Mouse (Mus musculus) heart, embryonic 12.5 days (tissue): ENCODE data around the gene Hoxa4. TPM values are rescaled to one million over a fixed set of nuclear protein-coding genes. Genes with fewer than 3 reads are reported as not detected.

Source experiments
- ATAC-seq: fragments of 200-750 bp; cut with Nextera tagmentation; 2 replicates; pipeline ENCODE4 v1.8.0; 2017; ENCODE audit warnings: moderate TSS enrichment, moderate library complexity; ENCODE audit not compliant: insufficient number of reproducible peaks, low FRiP score
- H3K27ac ChIP-seq: fragments of 300-500 bp; sonication (generic); 2 replicates; pipeline ENCODE4 v1.5.1; 2016; ENCODE audit warnings: mild to moderate bottlenecking, moderate library complexity; ENCODE audit not compliant: poor library complexity, severe bottlenecking
- H3K27me3 ChIP-seq: fragments of 300-500 bp; sonication (generic); replicated peaks from 2 replicates; pipeline ENCODE4 v1.6.1; 2016; ENCODE audit warnings: mild to moderate bottlenecking, moderate library complexity
- H3K36me3 ChIP-seq: fragments of 300-500 bp; sonication (generic); 2 replicates; pipeline ENCODE4 v1.6.1; 2016; ENCODE audit warnings: mild to moderate bottlenecking, moderate library complexity
- H3K4me1 ChIP-seq: fragments of 300-500 bp; sonication (generic); replicated peaks from 2 replicates; pipeline ENCODE4 v1.6.1; 2016; ENCODE audit warnings: mild to moderate bottlenecking
- H3K4me2 ChIP-seq: fragments of 300-500 bp; sonication (generic); 2 replicates; pipeline ENCODE4 v1.6.1; 2016; ENCODE audit warnings: mild to moderate bottlenecking, moderate library complexity
- H3K4me3 ChIP-seq: fragments of 300-500 bp; sonication (generic); 2 replicates; pipeline ENCODE4 v1.5.1; 2016; ENCODE audit warnings: mild to moderate bottlenecking
- H3K9ac ChIP-seq: fragments of 300-500 bp; sonication (generic); 2 replicates; pipeline ENCODE4 v1.6.1; 2016; ENCODE audit warnings: mild to moderate bottlenecking, moderate library complexity
- H3K9me3 ChIP-seq: fragments of 300-500 bp; sonication (generic); replicated peaks from 2 replicates; pipeline ENCODE4 v1.6.1; 2016; ENCODE audit warnings: mild to moderate bottlenecking, moderate library complexity
- WGBS: fragments of 180-500 bp; shearing (Covaris S2); methylation state at CpG from one replicate; pipeline ENCODE4 v1.1.7; 2016; 5-methylcytosine and 5-hydroxymethylcytosine counted together
- polyA plus RNA-seq: library from polyadenylated mRNA; unstranded; fragments of >200 nt; fragmentation: Nextera tagmentation; extraction: Ambion mirVana; gene quantifications from 2 replicates; pipeline ENCODE4 v1.2.1, GENCODE M21; 2016

Gene Hoxa4
- polyA plus RNA-seq, 1 experiment from 2014 or later, result 0.38 TPM

- Histone ChIP-seq H3K36me3 (no peaks in the 10 kb centered on the region), H3K4me3 (no peak overlapping the region), H3K4me2 (no peak overlapping the region), H3K9ac (no peak overlapping the region), H3K27me3 (peaks cover 89% of the 10 kb centered on the region), H3K4me1 (peaks cover 13% of the 10 kb centered on the region), H3K27ac (no peak overlapping the region), H3K9me3 (no peaks in the 10 kb centered on the region)
- 30% methylated on average over 1 of the region's 1 CpGs for WGBS
- ATAC-seq, result no peak
Measured at GRCm38 (mm10) chr6:52167176-52167575, 24.4 kb downstream of the Hoxa4 start.

GRCm38 (mm10) chr6:52166431-52167077 lies 25.0 kb downstream of the Hoxa4 start:
- Histone ChIP-seq H3K9ac (no peak overlapping the region), H3K4me3 (no peak overlapping the region)
- 12% methylated on average over 4 of the region's 4 CpGs for WGBS

DNA sequence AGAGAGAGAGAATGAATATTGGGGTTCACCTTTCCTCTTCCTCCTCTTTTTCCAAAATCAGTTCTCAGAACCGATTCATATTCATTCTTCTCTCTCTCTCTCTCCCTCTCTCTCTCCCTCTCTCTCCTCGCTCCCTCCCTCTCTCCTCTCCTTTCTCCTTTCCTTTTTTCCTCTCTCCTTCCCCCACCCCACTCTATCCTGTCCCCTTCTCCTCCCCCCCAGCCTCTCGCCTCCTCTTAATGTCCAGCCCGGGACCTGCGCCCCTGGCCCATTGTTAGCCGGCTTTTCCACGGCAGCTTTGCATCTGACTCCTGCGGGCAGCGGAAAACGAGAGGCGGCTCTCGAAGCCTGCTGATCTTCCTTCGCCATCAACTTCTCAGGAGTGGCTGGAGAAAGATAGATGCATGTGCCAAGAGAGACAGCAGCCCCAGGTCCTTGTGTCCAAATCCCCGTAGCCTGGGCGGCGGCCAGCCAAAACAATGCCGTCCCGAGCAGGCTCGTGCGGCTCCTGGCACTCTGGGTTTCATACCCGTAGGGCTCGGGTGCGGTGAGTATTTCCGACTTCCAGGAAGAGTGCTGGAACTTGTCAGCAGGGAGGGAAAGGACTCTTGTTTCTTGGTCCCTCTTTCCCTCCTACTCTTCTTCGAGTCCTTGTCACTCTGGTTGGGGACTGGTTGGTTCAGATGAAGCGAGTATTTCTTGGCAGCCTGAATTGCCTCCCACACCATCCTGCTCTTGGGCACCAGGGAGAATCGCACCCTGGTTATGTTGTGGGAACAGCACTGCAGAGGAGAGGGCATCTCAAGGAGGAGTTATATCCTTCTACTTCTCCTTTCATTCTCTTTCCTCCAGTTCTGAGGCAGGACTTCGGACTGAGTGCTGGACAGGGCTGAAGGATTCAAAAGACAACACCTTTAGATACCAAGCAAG lies 25.8 kb downstream of the Hoxa4 start:
- Histone ChIP-seq H3K4me2 (peak overlapping the region; percentile 26), H3K4me3 (peak overlapping the region; percentile 20), H3K27me3 (peaks cover 85% of the 10 kb centered on the region), H3K36me3 (no peaks in the 10 kb centered on the region), H3K9me3 (no peaks in the 10 kb centered on the region), H3K4me1 (peaks cover 12% of the 10 kb centered on the region), H3K9ac (no peak overlapping the region), H3K27ac (no peak overlapping the region)
- 3% methylated on average over 28 of the region's 28 CpGs for WGBS
- ATAC-seq, result no peak

More at GRCm38 (mm10) chr6:52166431-52167077, 25.0 kb downstream of the Hoxa4 start:
- Histone ChIP-seq H3K27me3 (peaks cover 87% of the 10 kb centered on the region), H3K4me2 (no peak overlapping the region), H3K4me1 (peaks cover 11% of the 10 kb centered on the region), H3K36me3 (no peaks in the 10 kb centered on the region), H3K9me3 (no peaks in the 10 kb centered on the region), H3K27ac (no peak overlapping the region)
- ATAC-seq, result no peak

DNA sequence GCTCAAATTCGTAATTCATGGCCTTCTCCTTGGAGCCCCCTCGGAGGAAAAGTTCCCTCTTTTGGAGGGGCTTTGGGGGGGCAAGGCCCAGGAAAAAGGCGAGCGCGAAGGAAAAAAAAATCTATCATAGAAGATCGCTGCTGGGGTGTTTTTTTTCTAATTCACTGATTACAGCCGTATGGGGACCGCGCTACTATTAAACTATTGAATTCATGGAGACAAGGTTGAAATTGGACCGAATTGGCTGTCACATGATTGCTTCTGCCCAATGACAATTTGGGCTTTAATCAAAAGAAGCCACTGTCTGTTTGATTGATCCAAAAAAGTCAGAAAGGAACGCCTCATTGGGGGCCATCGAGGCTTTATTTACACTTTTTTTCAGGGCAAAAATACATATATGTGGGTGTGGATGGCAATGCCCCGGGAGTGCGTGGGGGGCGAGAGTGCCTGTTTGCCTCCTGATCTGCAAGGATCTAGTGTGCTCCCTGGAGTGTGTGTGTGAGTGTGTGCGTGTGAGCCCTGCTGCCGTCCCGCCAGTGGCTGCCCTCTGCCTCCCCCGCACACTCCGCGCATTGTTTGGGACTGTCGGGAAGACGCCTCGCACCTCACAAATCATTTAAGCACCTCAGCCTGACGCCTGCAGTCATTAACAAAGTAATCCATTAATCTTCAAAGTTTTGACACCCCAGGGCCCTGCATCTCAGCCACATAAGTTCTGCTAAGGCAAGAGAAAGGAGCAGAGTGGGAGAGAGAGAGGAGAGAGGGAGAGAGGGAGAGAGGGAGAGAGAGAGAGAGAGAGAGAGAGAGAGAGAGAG lies 26.7 kb downstream of the Hoxa4 start, which contains the start of gene Hoxa2:
TSS of gene Hoxa2 (minus strand) at position 206 of the 815 bp plus-strand sequence.
- Histone ChIP-seq H3K4me3 (peak within 1 kb of the TSS; percentile 26), H3K9ac (peak within 1 kb of the TSS; percentile 19; the same call in 1 of the 2 replicates), H3K4me1 (peaks cover 13% of the 10 kb centered on the region), H3K27me3 (peaks cover 85% of the 10 kb centered on the region), H3K27ac (0 out of 2 replicates have a peak within 1 kb of the TSS, but pooled peaks have one; percentile 4), H3K36me3 (no peaks in the 10 kb centered on the region), H3K9me3 (no peaks in the 10 kb centered on the region), H3K4me2 (peak within 1 kb of the TSS; percentile 47)
- no peak for ATAC-seq
- under 1% methylated on average over 25 of the region's 25 CpGs for WGBS

DNA sequence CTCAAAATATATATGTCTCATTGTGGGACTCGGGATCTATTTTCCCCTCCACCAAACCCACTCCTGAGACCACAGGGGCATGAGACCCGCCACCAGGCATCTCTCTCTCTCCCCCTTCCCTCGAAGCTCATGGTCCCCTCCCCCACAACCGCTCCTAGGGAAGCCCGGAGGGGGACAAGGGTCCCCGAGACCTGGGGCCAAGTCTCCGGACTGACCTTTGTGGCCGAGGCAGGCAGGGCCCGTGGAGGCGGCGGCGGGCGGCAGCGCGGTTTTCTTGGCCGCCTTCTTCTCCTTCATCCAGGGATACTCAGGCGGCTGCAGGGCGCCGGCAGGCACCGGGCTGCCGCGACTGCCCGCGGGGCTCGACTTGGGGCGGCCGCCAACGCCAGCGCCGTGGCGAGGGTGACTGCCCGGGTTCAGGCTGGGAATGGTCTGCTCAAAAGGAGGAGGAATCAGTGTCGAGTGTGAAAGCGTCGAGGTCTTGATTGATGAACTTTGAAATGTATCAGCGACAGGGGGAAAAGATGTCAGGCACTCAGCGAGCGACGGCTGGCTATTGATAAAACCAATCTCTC lies 27.4 kb downstream of the Hoxa4 start:
- H3K9me3 ChIP-seq, result no peaks in the 10 kb centered on the region
- H3K27me3 ChIP-seq, result peaks cover 88% of the 10 kb centered on the region
- no peaks in the 10 kb centered on the region for H3K36me3 ChIP-seq
- H3K4me2 ChIP-seq, result peak overlapping the region; percentile 47
- peaks cover 17% of the 10 kb centered on the region for H3K4me1 ChIP-seq
- H3K4me3 ChIP-seq, result peak overlapping the region; percentile 26
- H3K9ac ChIP-seq, result peak overlapping the region; percentile 19; the same call in 1 of the 2 replicates
- ATAC-seq, result no peak
- H3K27ac ChIP-seq, result 0 out of 2 replicates have a peak overlapping the region, but pooled peaks have one; percentile 4
- under 1% methylated on average over 39 of the region's 39 CpGs for WGBS

GRCm38 (mm10) chr6:52163366-52164031 lies 28.1 kb downstream of the Hoxa4 start:
- Histone ChIP-seq H3K9me3 (no peaks in the 10 kb centered on the region), H3K9ac (no peak overlapping the region), H3K4me2 (peak overlapping the region; percentile 47), H3K27me3 (peaks cover 90% of the 10 kb centered on the region), H3K36me3 (no peaks in the 10 kb centered on the region), H3K27ac (no peak overlapping the region), H3K4me3 (peak overlapping the region; percentile 26), H3K4me1 (peaks cover 23% of the 10 kb centered on the region)
- ATAC-seq, result no peak
- WGBS, result 10% methylated on average over 17 of the region's 17 CpGs

GRCm38 (mm10) chr6:52162611-52163365 lies 28.8 kb downstream of the Hoxa4 start:
- Histone ChIP-seq H3K36me3 (no peaks in the 10 kb centered on the region), H3K4me1 (peaks cover 24% of the 10 kb centered on the region), H3K4me2 (peak overlapping the region; percentile 44), H3K4me3 (peak overlapping the region; percentile 26; the same call in 1 of the 2 replicates), H3K27ac (no peak overlapping the region), H3K9me3 (no peaks in the 10 kb centered on the region), H3K9ac (no peak overlapping the region), H3K27me3 (peaks cover 90% of the 10 kb centered on the region)
- 16% methylated on average over 14 of the region's 14 CpGs for WGBS
- ATAC-seq, result no peak

GRCm38 (mm10) chr6:52162093-52162380 lies 29.5 kb downstream of the Hoxa4 start:
- no peak for ATAC-seq
- WGBS, result 35% methylated on average over 1 of the region's 1 CpGs
- Histone ChIP-seq H3K4me2 (peak overlapping the region; percentile 11; the same call in 1 of the 2 replicates), H3K9ac (no peak overlapping the region), H3K27me3 (peaks cover 90% of the 10 kb centered on the region), H3K4me1 (peaks cover 24% of the 10 kb centered on the region), H3K4me3 (no peak overlapping the region), H3K9me3 (no peaks in the 10 kb centered on the region), H3K27ac (no peak overlapping the region), H3K36me3 (no peaks in the 10 kb centered on the region)

GRCm38 (mm10) chr6:52161336-52162092 lies 30.0 kb downstream of the Hoxa4 start:
- no peak overlapping the region for H3K27ac ChIP-seq
- H3K9me3 ChIP-seq, result no peaks in the 10 kb centered on the region
- H3K4me2 ChIP-seq, result peak overlapping the region; percentile 98
- H3K36me3 ChIP-seq, result no peaks in the 10 kb centered on the region
- ATAC-seq, result no peak
- H3K9ac ChIP-seq, result no peak overlapping the region
- peaks cover 24% of the 10 kb centered on the region for H3K4me1 ChIP-seq
- H3K27me3 ChIP-seq, result peaks cover 90% of the 10 kb centered on the region
- H3K4me3 ChIP-seq, result peak overlapping the region; percentile 70
- WGBS, result 26% methylated on average over 8 of the region's 8 CpGs
